Mouse (Mus musculus) retina, embryonic 14.5 days (tissue): ENCODE results near the gene Nbas.

Source experiments
- DNase-seq: peaks from one replicate; pipeline ENCODE4 v3.0.0-alpha.2; 2015; ENCODE audit warnings: low spot score

Gene Nbas

GRCm38 (mm10) chr12:13626803-13627706 is 358.1 kb downstream of the Nbas start:
- peak; percentile 58 for DNase-seq
